Mouse (Mus musculus) midbrain, embryonic 14.5 days (tissue): ENCODE results near the gene Ephb3. TPM values are rescaled to one million over a fixed set of nuclear protein-coding genes. Genes with fewer than 3 reads are reported as not detected.

Experiments used
- ATAC-seq: fragments of 200-750 bp; cut with Nextera tagmentation; 2 replicates; pipeline ENCODE4 v1.8.0; 2017; ENCODE audit warnings: moderate number of reproducible peaks, moderate library complexity; ENCODE audit not compliant: low FRiP score, low TSS enrichment
- DNase-seq: peaks from one replicate; pipeline ENCODE4 v3.0.0-alpha.2; 2015
- H3K27ac ChIP-seq: fragments of 300-500 bp; sonication (generic); replicated peaks from 2 replicates; pipeline ENCODE4 v1.5.1; 2014; ENCODE audit warnings: mild to moderate bottlenecking, low read depth, low read length, moderate library complexity
- H3K27me3 ChIP-seq: fragments of 300-500 bp; sonication (generic); 2 replicates; pipeline ENCODE4 v1.6.1; 2014; ENCODE audit warnings: low read length, control low read depth, mixed read lengths; ENCODE audit not compliant: control insufficient read depth, insufficient read depth
- H3K36me3 ChIP-seq: fragments of 300-500 bp; sonication (generic); 2 replicates; pipeline ENCODE4 v1.6.1; 2014; ENCODE audit warnings: low read length, control low read depth; ENCODE audit not compliant: control insufficient read depth, insufficient read depth
- H3K4me1 ChIP-seq: fragments of 300-500 bp; sonication (generic); 2 replicates; pipeline ENCODE4 v1.6.1; 2014; ENCODE audit warnings: mild to moderate bottlenecking, antibody characterized with exemption, low read length, control low read depth; ENCODE audit not compliant: control insufficient read depth, insufficient read depth
- H3K4me2 ChIP-seq: fragments of 300-500 bp; sonication (generic); 2 replicates; pipeline ENCODE4 v1.6.1; 2014; ENCODE audit warnings: mild to moderate bottlenecking, low read length, moderate library complexity
- H3K4me3 ChIP-seq: fragments of 300-500 bp; sonication (generic); replicated peaks from 2 replicates; pipeline ENCODE4 v1.5.1; 2014; ENCODE audit warnings: low read depth, low read length
- H3K9ac ChIP-seq: fragments of 300-500 bp; sonication (generic); replicated peaks from 2 replicates; pipeline ENCODE4 v1.6.1; 2014; ENCODE audit warnings: mild to moderate bottlenecking, low read length, moderate library complexity
- H3K9me3 ChIP-seq: fragments of 300-500 bp; sonication (generic); 2 replicates; pipeline ENCODE4 v1.6.1; 2016; ENCODE audit warnings: low read length, control low read depth, mixed read lengths; ENCODE audit not compliant: control insufficient read depth
- WGBS: fragments of 180-500 bp; shearing (Covaris S2); extraction: QIAGEN DNeasy Blood & Tissue Kit; methylation state at CpG from one replicate; pipeline ENCODE4 v1.1.7; 2014; 5-methylcytosine and 5-hydroxymethylcytosine counted together
- polyA plus RNA-seq: library from polyadenylated mRNA; unstranded; fragments of >200 nt; fragmentation: Nextera tagmentation; extraction: Ambion mirVana; gene quantifications from 2 replicates; pipeline ENCODE4 v1.2.1, GENCODE M21; 2014

Gene Ephb3
- polyA plus RNA-seq, 1 experiment from 2014 or later = 14.0 TPM

DNA sequence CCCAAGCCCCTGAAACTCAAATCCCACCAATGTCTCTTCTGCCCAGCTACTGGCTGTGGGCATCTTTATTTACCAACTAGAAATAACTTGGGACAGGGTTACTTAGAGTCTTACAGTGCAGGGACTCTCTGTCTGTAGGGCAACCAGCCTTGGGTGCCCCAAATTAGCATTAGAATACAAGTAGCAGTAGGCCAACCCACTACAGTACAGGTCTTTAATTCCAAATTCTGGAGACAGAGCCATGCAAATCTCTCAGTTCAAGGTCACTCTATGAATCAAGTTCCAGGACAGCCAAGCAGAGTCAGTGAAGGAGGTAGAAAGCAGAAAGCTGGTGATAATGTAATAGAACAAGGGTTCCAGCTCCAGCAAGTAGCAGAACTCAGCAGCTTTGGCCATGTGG lies 19.9 kb upstream of the Ephb3 start:
- Histone ChIP-seq H3K27ac (no peak overlapping the region), H3K4me2 (no peak overlapping the region)

DNA sequence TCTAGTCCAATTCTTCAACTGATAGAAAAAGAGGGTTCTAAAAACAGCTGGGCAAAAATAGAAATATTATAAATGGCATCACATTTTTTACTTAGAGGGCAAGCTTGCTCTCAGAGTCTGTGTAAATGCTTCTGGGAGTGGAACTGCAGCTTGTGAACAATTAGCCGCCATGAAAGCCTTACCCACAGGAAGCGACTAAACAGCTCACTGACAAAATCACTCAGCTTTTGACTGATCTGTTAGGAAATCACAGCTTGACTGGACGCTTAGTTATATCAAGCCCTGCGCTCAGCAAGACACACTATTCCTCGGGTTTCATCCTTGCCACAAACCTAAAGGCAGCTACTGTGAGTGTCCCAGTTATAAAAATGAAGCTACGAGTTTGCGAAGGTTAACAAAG lies 17.0 kb upstream of the Ephb3 start:
- peak; percentile 39 for DNase-seq
- Histone ChIP-seq H3K4me2 (no peak overlapping the region), H3K36me3 (no peaks in the 10 kb centered on the region)

More for the DNA sequence above, 19.9 kb upstream of the Ephb3 start:
- no peak for DNase-seq
- no peak overlapping the region for H3K9ac ChIP-seq
- no peaks in the 10 kb centered on the region for H3K27me3 ChIP-seq
- no peaks in the 10 kb centered on the region for H3K9me3 ChIP-seq
- no peaks in the 10 kb centered on the region for H3K36me3 ChIP-seq
- no peak overlapping the region for H3K4me3 ChIP-seq
- H3K4me1 ChIP-seq = no peaks in the 10 kb centered on the region
- ATAC-seq = no peak

DNA sequence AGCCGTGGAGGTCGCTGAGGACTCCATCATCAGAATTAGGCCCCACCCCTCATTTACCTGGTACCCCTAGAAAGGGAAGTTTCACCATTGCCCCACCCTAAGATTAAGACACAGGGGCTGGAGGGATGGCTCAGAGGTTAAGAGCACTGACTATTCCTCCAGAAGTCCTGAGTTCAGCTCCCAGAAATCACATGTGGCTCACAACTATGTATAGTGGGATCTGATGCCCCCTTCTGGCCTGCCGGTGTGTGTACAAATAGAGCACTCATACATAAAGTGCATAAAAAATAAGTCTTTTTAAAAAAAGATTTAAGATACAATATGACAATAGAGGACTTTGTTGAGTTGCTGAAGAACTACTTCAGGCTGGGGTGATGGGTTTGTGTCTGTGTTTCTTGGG lies 16.2 kb upstream of the Ephb3 start:
- 80% methylated on average over 3 of the region's 3 CpGs for WGBS
- DNase-seq = no peak
- Histone ChIP-seq H3K4me1 (no peaks in the 10 kb centered on the region), H3K4me2 (no peak overlapping the region), H3K36me3 (no peaks in the 10 kb centered on the region), H3K9me3 (no peaks in the 10 kb centered on the region), H3K27ac (no peak overlapping the region), H3K9ac (no peak overlapping the region), H3K4me3 (no peak overlapping the region), H3K27me3 (no peaks in the 10 kb centered on the region)
- ATAC-seq = no peak

More for the DNA sequence above, 17.0 kb upstream of the Ephb3 start:
- Histone ChIP-seq H3K9ac (no peak overlapping the region), H3K27me3 (no peaks in the 10 kb centered on the region), H3K4me3 (no peak overlapping the region), H3K9me3 (no peaks in the 10 kb centered on the region), H3K27ac (no peak overlapping the region), H3K4me1 (no peaks in the 10 kb centered on the region)
- ATAC-seq = no peak
- 45% methylated on average over 7 of the region's 7 CpGs for WGBS

DNA sequence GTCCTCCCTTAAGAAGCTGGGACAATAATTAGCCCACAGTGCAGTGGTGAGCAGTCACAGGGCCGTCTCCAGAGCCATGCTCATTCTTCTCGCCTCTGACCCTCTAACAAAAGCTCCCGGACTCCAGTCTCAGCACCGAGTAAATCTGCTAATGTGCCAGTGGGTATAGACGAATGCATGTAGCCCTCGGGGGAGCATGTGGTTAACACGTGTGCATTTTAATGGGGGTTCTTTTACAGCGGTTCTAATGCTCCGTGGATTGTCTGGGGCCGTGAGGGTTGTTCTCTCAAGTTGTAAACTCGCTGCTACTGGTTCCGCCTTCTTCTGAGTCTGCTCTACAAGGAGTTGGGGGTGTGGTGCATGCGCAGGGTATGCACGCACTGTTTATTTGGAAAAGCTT lies 13.0 kb upstream of the Ephb3 start:
- Histone ChIP-seq H3K9ac (no peak overlapping the region), H3K4me1 (no peaks in the 10 kb centered on the region), H3K4me2 (no peak overlapping the region), H3K27me3 (no peaks in the 10 kb centered on the region), H3K4me3 (no peak overlapping the region), H3K36me3 (no peaks in the 10 kb centered on the region), H3K27ac (no peak overlapping the region), H3K9me3 (no peaks in the 10 kb centered on the region)
- DNase-seq = no peak
- ATAC-seq = no peak
- 60% methylated on average over 14 of the region's 14 CpGs for WGBS

DNA sequence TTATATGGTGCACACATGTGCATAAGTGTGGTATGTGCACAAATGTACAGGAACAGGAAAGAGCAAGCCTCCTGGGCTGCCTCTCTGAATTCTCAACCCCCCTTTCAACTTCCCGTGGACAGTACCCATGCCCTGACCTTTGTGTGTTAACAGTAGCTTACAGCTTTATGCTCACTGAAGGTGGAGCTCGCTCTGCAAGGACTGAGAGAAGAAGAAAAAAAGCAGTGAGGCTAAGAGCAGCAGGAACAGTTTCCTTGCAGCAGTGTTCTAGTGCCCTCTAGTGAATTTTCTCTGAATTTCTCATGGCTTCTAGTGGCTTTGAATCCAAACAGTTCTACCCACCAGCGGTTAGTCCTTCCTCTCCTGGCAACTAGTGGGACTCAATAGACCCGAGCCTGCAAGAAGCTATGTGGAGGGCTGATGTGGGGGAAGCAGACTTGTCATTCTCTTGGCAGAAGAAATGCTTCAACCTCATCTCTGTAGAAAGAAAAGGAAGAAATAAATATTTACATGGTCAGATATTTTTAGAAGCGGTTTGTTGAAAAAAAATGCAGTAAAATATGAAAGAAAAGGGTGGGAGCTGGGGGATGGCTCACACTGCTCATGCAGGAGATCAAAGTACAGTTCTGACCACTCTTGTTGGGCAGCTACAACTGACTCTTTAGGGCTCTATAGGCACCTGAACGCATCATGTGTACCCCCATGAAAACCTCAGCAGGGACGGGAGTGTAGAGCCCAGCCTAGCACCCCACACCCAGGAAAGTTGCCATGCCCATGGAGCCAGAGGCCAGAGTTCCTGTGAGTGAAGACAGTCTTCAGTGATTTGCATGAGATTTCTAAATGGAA lies 11.8 kb upstream of the Ephb3 start:
- no peak overlapping the region for H3K4me2 ChIP-seq
- no peaks in the 10 kb centered on the region for H3K4me1 ChIP-seq
- no peaks in the 10 kb centered on the region for H3K27me3 ChIP-seq
- peak; percentile 93 for DNase-seq
- H3K9me3 ChIP-seq = no peaks in the 10 kb centered on the region
- no peak overlapping the region for H3K9ac ChIP-seq
- H3K4me3 ChIP-seq = no peak overlapping the region
- H3K27ac ChIP-seq = no peak overlapping the region
- H3K36me3 ChIP-seq = no peaks in the 10 kb centered on the region
- peak; percentile 62 for ATAC-seq
- 39% methylated on average over 7 of the region's 7 CpGs for WGBS

DNA sequence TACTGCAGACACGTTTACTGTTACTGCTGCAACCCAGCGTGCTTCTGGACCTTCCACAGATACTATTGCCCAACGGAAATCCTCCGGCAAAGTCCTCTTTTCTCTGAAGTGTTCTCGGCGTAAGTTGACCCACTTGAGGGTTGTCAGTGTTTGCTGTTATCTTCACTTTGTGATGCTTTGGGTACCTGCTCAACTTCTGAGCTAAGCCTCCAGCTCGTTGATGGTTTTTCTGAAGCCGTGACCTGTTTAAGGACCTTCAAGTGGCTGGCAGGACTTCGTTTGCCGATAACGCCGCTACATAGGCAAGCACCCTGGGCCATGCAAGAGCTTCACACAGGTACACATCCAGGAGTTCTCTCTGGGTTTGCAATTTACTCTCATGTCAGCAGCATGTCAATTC lies 10.4 kb upstream of the Ephb3 start:
- no peak for DNase-seq
- 91% methylated on average over 12 of the region's 12 CpGs for WGBS
- Histone ChIP-seq H3K4me3 (no peak overlapping the region), H3K9me3 (no peaks in the 10 kb centered on the region), H3K36me3 (no peaks in the 10 kb centered on the region), H3K4me2 (no peak overlapping the region), H3K4me1 (no peaks in the 10 kb centered on the region), H3K27me3 (no peaks in the 10 kb centered on the region), H3K9ac (no peak overlapping the region), H3K27ac (no peak overlapping the region)
- ATAC-seq = no peak

DNA sequence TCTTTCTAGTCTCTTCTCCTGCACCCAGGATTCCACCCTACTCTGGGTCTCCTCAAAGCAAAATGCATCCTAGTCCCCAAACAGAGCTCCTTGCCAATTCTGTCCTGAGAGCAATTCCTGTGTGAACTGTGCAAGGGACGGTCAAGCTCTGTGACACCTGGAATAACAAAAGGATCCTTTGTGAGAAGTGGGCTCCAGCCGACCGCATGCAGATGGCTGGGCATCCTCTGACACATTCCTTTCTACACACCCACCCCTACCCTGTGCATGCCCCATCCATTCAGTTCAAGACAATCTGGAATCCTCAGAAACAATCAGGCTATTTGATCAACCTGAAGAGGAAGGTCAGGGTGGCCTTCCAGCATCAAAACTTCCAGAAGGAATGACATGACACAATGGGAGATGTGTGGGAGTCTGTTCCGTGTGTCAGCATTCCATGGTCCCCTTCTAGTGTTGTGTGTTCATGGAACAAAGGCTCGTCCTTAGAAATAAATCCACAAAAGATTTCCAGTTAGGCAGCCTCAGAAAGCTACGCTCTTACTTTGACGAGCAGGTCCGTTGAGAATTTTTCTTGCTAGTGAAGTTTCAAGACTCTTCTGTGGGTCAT lies 9.2 kb upstream of the Ephb3 start:
- Histone ChIP-seq H3K9ac (no peak overlapping the region), H3K36me3 (no peaks in the 10 kb centered on the region), H3K4me3 (no peak overlapping the region), H3K27me3 (no peaks in the 10 kb centered on the region), H3K27ac (no peak overlapping the region), H3K4me1 (no peaks in the 10 kb centered on the region), H3K9me3 (no peaks in the 10 kb centered on the region), H3K4me2 (no peak overlapping the region)
- no peak for DNase-seq
- ATAC-seq = no peak
- WGBS = 67% methylated on average over 8 of the region's 8 CpGs

DNA sequence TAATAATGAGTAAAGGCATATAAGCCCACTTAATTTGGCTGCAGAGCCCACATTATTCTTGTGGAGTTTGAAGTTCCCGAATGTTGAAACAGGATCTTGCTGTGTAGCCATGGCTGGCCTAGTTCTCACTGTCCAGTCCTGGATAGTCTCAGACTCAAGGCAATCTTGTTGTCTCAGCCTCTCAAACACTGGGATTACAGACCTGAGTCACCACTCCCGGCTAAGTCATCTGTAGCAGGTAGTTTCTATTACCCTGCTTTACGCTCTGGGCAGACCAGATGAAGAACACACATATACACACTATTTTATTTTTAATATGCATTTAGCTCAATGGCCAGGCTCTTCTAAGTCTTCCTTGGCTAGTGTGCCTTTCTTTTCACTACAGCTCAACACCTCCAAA lies 8.0 kb upstream of the Ephb3 start:
- Histone ChIP-seq H3K27ac (no peak overlapping the region), H3K36me3 (no peaks in the 10 kb centered on the region), H3K4me3 (no peak overlapping the region), H3K9me3 (no peaks in the 10 kb centered on the region), H3K4me1 (no peaks in the 10 kb centered on the region), H3K27me3 (no peaks in the 10 kb centered on the region), H3K9ac (no peak overlapping the region), H3K4me2 (no peak overlapping the region)
- ATAC-seq = no peak
- 91% methylated on average over 3 of the region's 3 CpGs for WGBS
- DNase-seq = no peak

DNA sequence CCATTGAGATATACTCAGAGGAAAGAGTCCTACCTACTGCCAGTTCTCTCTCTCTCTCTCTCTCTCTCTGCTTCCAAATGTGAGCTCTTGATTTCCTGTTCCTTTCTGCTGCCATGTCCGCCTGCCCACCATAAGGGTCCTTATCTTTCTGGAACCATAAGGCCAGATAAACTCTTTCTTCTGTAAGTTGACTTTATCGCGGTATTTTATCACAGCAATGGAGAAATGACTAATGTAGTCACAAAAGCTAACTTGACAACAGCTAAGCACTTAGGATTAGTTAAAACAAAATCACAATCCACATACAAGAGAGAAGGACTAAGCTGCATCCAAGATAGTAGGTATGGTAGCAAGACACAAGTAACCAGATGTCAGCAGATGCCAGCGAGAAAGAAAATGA lies 7.0 kb upstream of the Ephb3 start:
- WGBS = 88% methylated on average over 4 of the region's 4 CpGs
- H3K27me3 ChIP-seq = no peaks in the 10 kb centered on the region
- no peak overlapping the region for H3K27ac ChIP-seq
- no peak for ATAC-seq
- H3K4me1 ChIP-seq = no peaks in the 10 kb centered on the region
- H3K9me3 ChIP-seq = no peaks in the 10 kb centered on the region
- H3K36me3 ChIP-seq = no peaks in the 10 kb centered on the region
- H3K4me2 ChIP-seq = no peak overlapping the region
- no peak for DNase-seq
- H3K4me3 ChIP-seq = no peak overlapping the region
- no peak overlapping the region for H3K9ac ChIP-seq
